17 mouse cellular contexts compared by ENCODE assay signal in the genomic region with DNA sequence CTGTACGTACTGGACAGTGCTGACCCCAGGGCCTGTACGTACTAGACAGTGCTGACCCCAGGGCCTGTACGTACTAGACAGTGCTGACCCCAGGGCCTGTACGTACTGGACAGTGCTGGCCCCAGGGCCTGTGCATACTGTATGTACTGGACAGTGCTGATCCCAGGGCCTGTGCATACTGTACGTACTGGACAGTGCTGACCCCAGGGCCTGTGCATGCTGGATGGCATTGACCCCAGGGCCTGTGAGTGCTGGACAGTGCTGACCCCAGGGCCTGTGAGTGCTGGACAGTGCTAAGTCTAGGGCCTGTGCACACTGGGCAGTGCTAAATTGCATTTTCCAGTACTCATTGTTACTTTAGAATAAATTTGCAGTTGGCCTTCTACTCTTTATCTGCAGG. TPM values are rescaled to one million over a fixed set of nuclear protein-coding genes. Genes with fewer than 3 reads are reported as not detected.
A peak's percentile ranks its signal among the peaks of the same experiment; 100 is the strongest.
DNase-seq lines count a peak whose midpoint lies in the region; ATAC-seq lines count a peak whose summit lies in the region.
"Had no signal": no experiment of that assay in that cellular context is flagged by ENCODE, and none has a peak within 500 bp of the region (broad histone marks: within the 10 kb centered on the region; RNA-seq: fewer than 3 reads in every experiment).

No protein-coding gene starts in this region.

- H3K36me3 ChIP-seq in intestine, embryonic 14.5 days (ENCODE audit: control insufficient read depth, insufficient read depth, low read length) = no peaks in the 10 kb centered on the region
- no peaks in the 10 kb centered on the region for H3K36me3 ChIP-seq in intestine, embryonic 15.5 days
- H3K36me3 ChIP-seq in embryonic facial prominence, embryonic 12.5 days = no peaks in the 10 kb centered on the region
- H3K36me3 ChIP-seq in liver, embryonic 13.5 days = no peaks in the 10 kb centered on the region
- H3K36me3 ChIP-seq: forebrain, embryonic 12.5 days; kidney, embryonic 15.5 days; limb, embryonic 13.5 days; neural tube, embryonic 13.5 days had no signal

- no peak for DNase-seq in intestine, embryonic 14.5 days (ENCODE audit: low spot score)
- DNase-seq in liver, embryonic 13.5 days = no peak
- no peak for DNase-seq in urinary bladder, postnatal 4 days (ENCODE audit: low spot score in 2 of 2)
- DNase-seq: cerebellum, adult 9-11 months; gastrocnemius, postnatal 14 days; lung, embryonic 14.5 days; lung, postnatal 4 days; thymus, postnatal 25 days had no signal

- H3K9ac ChIP-seq in intestine, embryonic 14.5 days (ENCODE audit: low read length) = no peak overlapping the region
- H3K9ac ChIP-seq in intestine, embryonic 15.5 days = no peak overlapping the region
- H3K9ac ChIP-seq in embryonic facial prominence, embryonic 12.5 days = no peak overlapping the region
- no peak overlapping the region for H3K9ac ChIP-seq in liver, embryonic 13.5 days
- H3K9ac ChIP-seq: forebrain, embryonic 12.5 days; kidney, embryonic 15.5 days; limb, embryonic 13.5 days; lung, embryonic 14.5 days; neural tube, embryonic 13.5 days had no signal

- no peaks in the 10 kb centered on the region for H3K9me3 ChIP-seq in intestine, embryonic 14.5 days (ENCODE audit: control insufficient read depth, low read length)
- no peaks in the 10 kb centered on the region for H3K9me3 ChIP-seq in intestine, embryonic 15.5 days
- H3K9me3 ChIP-seq in embryonic facial prominence, embryonic 12.5 days = no peaks in the 10 kb centered on the region
- H3K9me3 ChIP-seq in liver, embryonic 13.5 days (replicated peaks) = no peaks in the 10 kb centered on the region
- H3K9me3 ChIP-seq: forebrain, embryonic 12.5 days; kidney, embryonic 15.5 days; limb, embryonic 13.5 days; neural tube, embryonic 13.5 days had no signal

- no peaks in the 10 kb centered on the region for H3K27me3 ChIP-seq in intestine, embryonic 14.5 days (replicated peaks; ENCODE audit: control insufficient read depth, insufficient read depth, low read length)
- H3K27me3 ChIP-seq in intestine, embryonic 15.5 days (replicated peaks) = no peaks in the 10 kb centered on the region
- no peaks in the 10 kb centered on the region for H3K27me3 ChIP-seq in embryonic facial prominence, embryonic 12.5 days
- no peaks in the 10 kb centered on the region for H3K27me3 ChIP-seq in liver, embryonic 13.5 days
- H3K27me3 ChIP-seq: forebrain, embryonic 12.5 days; kidney, embryonic 15.5 days; limb, embryonic 13.5 days; neural tube, embryonic 13.5 days had no signal

- 91% methylated on average over 5 of the region's 5 CpGs for WGBS in intestine, embryonic 14.5 days
- WGBS in intestine, embryonic 15.5 days = 96% methylated on average over 5 of the region's 5 CpGs
- 85% methylated on average over 5 of the region's 5 CpGs for WGBS in embryonic facial prominence, embryonic 12.5 days
- WGBS in liver, embryonic 13.5 days (ENCODE audit: insufficient replicate concordance) = 81% methylated on average over 5 of the region's 5 CpGs

- no peak overlapping the region for H3K4me2 ChIP-seq in intestine, embryonic 14.5 days (ENCODE audit: low read length)
- H3K4me2 ChIP-seq in intestine, embryonic 15.5 days (replicated peaks) = no peak overlapping the region
- H3K4me2 ChIP-seq in embryonic facial prominence, embryonic 12.5 days (replicated peaks) = no peak overlapping the region
- H3K4me2 ChIP-seq in liver, embryonic 13.5 days = no peak overlapping the region
- H3K4me2 ChIP-seq: forebrain, embryonic 12.5 days; heart, embryonic 11.5 days; kidney, embryonic 15.5 days; limb, embryonic 13.5 days; lung, embryonic 14.5 days; neural tube, embryonic 13.5 days had no signal

- H3K4me3 ChIP-seq in intestine, embryonic 14.5 days (ENCODE audit: low read depth, low read length) = no peak overlapping the region
- no peak overlapping the region for H3K4me3 ChIP-seq in intestine, embryonic 15.5 days (replicated peaks)
- no peak overlapping the region for H3K4me3 ChIP-seq in embryonic facial prominence, embryonic 12.5 days
- H3K4me3 ChIP-seq in liver, embryonic 13.5 days (replicated peaks) = no peak overlapping the region
- H3K4me3 ChIP-seq: forebrain, embryonic 12.5 days; kidney, embryonic 15.5 days; limb, embryonic 13.5 days; neural tube, embryonic 13.5 days had no signal

- H3K27ac ChIP-seq in intestine, embryonic 14.5 days (ENCODE audit: low read depth) = no peak overlapping the region
- H3K27ac ChIP-seq in intestine, embryonic 15.5 days = no peak overlapping the region
- H3K27ac ChIP-seq in embryonic facial prominence, embryonic 12.5 days = no peak overlapping the region
- H3K27ac ChIP-seq in liver, embryonic 13.5 days = no peak overlapping the region
- H3K27ac ChIP-seq: forebrain, embryonic 12.5 days; kidney, embryonic 15.5 days; limb, embryonic 13.5 days; neural tube, embryonic 13.5 days had no signal

- peaks cover 21% of the 10 kb centered on the region for H3K4me1 ChIP-seq in intestine, embryonic 14.5 days (replicated peaks; ENCODE audit: control insufficient read depth, insufficient read depth, low read length)
- H3K4me1 ChIP-seq in intestine, embryonic 15.5 days (replicated peaks) = peaks cover 16% of the 10 kb centered on the region
- H3K4me1 ChIP-seq in embryonic facial prominence, embryonic 12.5 days = peaks cover 18% of the 10 kb centered on the region
- H3K4me1 ChIP-seq in liver, embryonic 13.5 days (replicated peaks) = 0 out of 2 replicates have a peak, but pooled peaks cover 8% of the 10 kb centered on the region

- 0 out of 2 replicates have a peak, but pooled peaks have one; percentile 44 for ATAC-seq in intestine, embryonic 14.5 days (replicated peaks; ENCODE audit: low FRiP score, low TSS enrichment, low read depth)
- no peak for ATAC-seq in intestine, embryonic 15.5 days
- ATAC-seq in embryonic facial prominence, embryonic 12.5 days (ENCODE audit: insufficient number of reproducible peaks, insufficient read depth, low FRiP score, low TSS enrichment) = peak; percentile 54; the same call in 1 of the 2 replicates
- peak; percentile 46 for ATAC-seq in erythroblast, adult 5-6 weeks (replicated peaks; ENCODE audit: low FRiP score, poor library complexity, severe bottlenecking)
- ATAC-seq in liver, embryonic 13.5 days (ENCODE audit: low read depth) = peak; percentile 39; the same call in 1 of the 2 replicates
- no peak for ATAC-seq in megakaryocyte-erythroid progenitor cell, adult 5-6 weeks (replicated peaks; ENCODE audit: low FRiP score, low TSS enrichment, poor library complexity, severe bottlenecking)

RNA-seq across cellular contexts. Expression of gene Map4k3, which starts 31.3 kb away (rescaled TPM):
- 31.2 and 33.3 TPM in 2 replicates for polyA plus RNA-seq in intestine, embryonic 14.5 days (2014; fragmentation: Nextera tagmentation; extraction: Ambion mirVana)
- 23.5 and 24.1 TPM in 2 replicates for polyA plus RNA-seq in intestine, embryonic 15.5 days (2015; fragmentation: Nextera tagmentation; extraction: Ambion mirVana)
- 34.7 and 37.0 TPM in 2 replicates for polyA plus RNA-seq in embryonic facial prominence, embryonic 12.5 days (2016; fragmentation: Nextera tagmentation; extraction: Ambion mirVana)
- 0.38 and 1.3 TPM in 2 replicates for total RNA-seq in erythroblast, adult 5-6 weeks (2015; ENCODE audit: low replicate concordance)
- 0.60 and 1.4 TPM in 2 replicates for total RNA-seq in erythroblast, adult 5-6 weeks (2017; ENCODE audit: low replicate concordance)
- polyA plus RNA-seq in liver, embryonic 13.5 days (2015; fragmentation: Nextera tagmentation; extraction: Ambion mirVana) = 3.3 TPM in 2 replicates
- 2.2 and 3.3 TPM in 2 replicates for total RNA-seq in megakaryocyte-erythroid progenitor cell, adult 5-6 weeks (2014; fragmentation: Nextera tagmentation)
- total RNA-seq in megakaryocyte-erythroid progenitor cell, adult 5-6 weeks (2017) = 1.6 and 3.7 TPM in 2 replicates

Comparison
In these comparisons a context has a peak if more than half of its experiments do, and no peak if none do; other contexts are left out.
1. ATAC-seq: peak in intestine, embryonic 14.5 days (single experiment), embryonic facial prominence, embryonic 12.5 days (single experiment), erythroblast, adult 5-6 weeks (single experiment) and liver, embryonic 13.5 days (single experiment); none in intestine, embryonic 15.5 days (single experiment) and megakaryocyte-erythroid progenitor cell, adult 5-6 weeks (single experiment).